Mouse (Mus musculus) thymus, postnatal 10 days (tissue): ENCODE data around the gene Rac1.

ENCODE experiments used
- DNase-seq, 2 experiments: peaks; one replicate each; pipeline ENCODE4 v3.0.0; 2021; ENCODE audit warnings: low spot score in 2 of 2

Rac1 gene

GRCm38 (mm10) chr5:143493163-143493562 lies 34.7 kb downstream of the Rac1 start:
- no peak for DNase-seq

GRCm38 (mm10) chr5:143491736-143492135 lies 36.1 kb downstream of the Rac1 start:
- no peak for DNase-seq

- no peak for DNase-seq
Measured at GRCm38 (mm10) chr5:143489749-143490342, 38.0 kb downstream of the Rac1 start.

GRCm38 (mm10) chr5:143487998-143488397 lies 39.8 kb downstream of the Rac1 start:
- DNase-seq = no peak

GRCm38 (mm10) chr5:143487193-143487592 lies 40.6 kb downstream of the Rac1 start:
- no peak for DNase-seq

- peak; percentile 14 for DNase-seq
Measured at GRCm38 (mm10) chr5:143484955-143485354, 42.9 kb downstream of the Rac1 start.

- no peak for DNase-seq
Measured at GRCm38 (mm10) chr5:143477901-143478300, 49.9 kb downstream of the Rac1 start.

- DNase-seq = no peak
Measured at GRCm38 (mm10) chr5:143476013-143476412, 51.8 kb downstream of the Rac1 start.

GRCm38 (mm10) chr5:143475153-143475844 lies 52.5 kb downstream of the Rac1 start:
- DNase-seq = no peak

- DNase-seq = no peak
Measured at GRCm38 (mm10) chr5:143471953-143472618, 55.8 kb downstream of the Rac1 start.

GRCm38 (mm10) chr5:143471165-143471546 lies 56.7 kb downstream of the Rac1 start:
- no peak for DNase-seq

- DNase-seq = no peak
Measured at GRCm38 (mm10) chr5:143470421-143471164, 57.2 kb downstream of the Rac1 start.

GRCm38 (mm10) chr5:143469628-143470027 lies 58.2 kb downstream of the Rac1 start:
- no peak for DNase-seq

- no peak for DNase-seq
Measured at GRCm38 (mm10) chr5:143467931-143468330, 59.9 kb downstream of the Rac1 start.

- DNase-seq = no peak
Measured at GRCm38 (mm10) chr5:143466891-143467669, 60.8 kb downstream of the Rac1 start.

GRCm38 (mm10) chr5:143465156-143466085 lies 62.4 kb downstream of the Rac1 start:
- no peak for DNase-seq

GRCm38 (mm10) chr5:143464757-143465118 lies 63.1 kb downstream of the Rac1 start:
- no peak for DNase-seq

- peak; percentile 83 to 87 for DNase-seq
Measured at GRCm38 (mm10) chr5:143464100-143464756, 63.6 kb downstream of the Rac1 start, which contains the start of gene Daglb. Gene Daglb, plus strand, starts transcription at chr5:143464584.

GRCm38 (mm10) chr5:143463671-143464070 lies 64.2 kb downstream of the Rac1 start:
- DNase-seq = no peak
